Mouse (Mus musculus): ENCODE data around the gene Crtc2. TPM values are rescaled to one million over a fixed set of nuclear protein-coding genes. Genes with fewer than 3 reads are reported as not detected.

The Crtc2 gene
- total and polyA plus RNA-seq, 2 experiments from 2014 or later: 18.9 to 20.4 TPM

DNA sequence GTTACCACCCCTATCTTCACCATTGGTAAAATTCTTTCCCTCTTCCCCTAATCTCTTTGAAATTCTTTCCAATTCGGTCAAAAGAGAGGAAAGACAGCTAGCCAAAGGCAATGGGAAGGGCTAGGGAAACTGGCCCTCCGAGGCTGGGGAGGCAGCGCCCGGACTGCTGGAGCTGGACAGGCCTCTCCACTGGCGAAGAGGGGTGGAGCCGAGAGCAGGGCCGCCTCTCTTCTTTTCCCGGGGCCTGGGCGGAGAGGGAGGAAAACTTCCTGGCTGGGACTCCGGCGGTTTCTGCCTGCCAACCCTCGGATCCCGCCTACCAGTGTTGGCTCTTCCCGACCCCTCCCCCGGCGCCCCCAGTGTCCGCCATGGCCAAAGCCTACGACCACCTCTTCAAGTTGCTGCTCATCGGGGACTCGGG lies 33.4 kb upstream of the Crtc2 start:
- Histone ChIP-seq H3K4me1 (ENCODE audit: insufficient read depth, low read length) (no peaks in the 10 kb centered on the region), H3K27ac (ENCODE audit: low read depth, low read length) (peak overlapping the region; percentile 51; the same call in 1 of the 2 replicates), H3K27me3 (ENCODE audit: insufficient read depth, low read length) (no peaks in the 10 kb centered on the region), H3K9me3 (ENCODE audit: low read length) (no peaks in the 10 kb centered on the region), H3K4me2 (ENCODE audit: low read depth, low read length, poor library complexity, severe bottlenecking) (peak overlapping the region; percentile 81), H3K9ac (replicated peaks; ENCODE audit: low read length, poor library complexity, severe bottlenecking) (peak overlapping the region; percentile 44), H3K36me3 (ENCODE audit: insufficient read depth, low read length) (no peaks in the 10 kb centered on the region), H3K4me3 (ENCODE audit: low read depth, low read length) (peak overlapping the region; percentile 38)
- ATAC-seq (ENCODE audit: low FRiP score): peak; percentile 47; the same call in 1 of the 2 replicates
- TF ChIP-seq CTCF (IDR thresholded peaks at IDR 0.05): no peak
- DNase-seq (ENCODE audit: low spot score): peak; percentile 57
- WGBS: under 1% methylated on average over 19 of the region's 20 CpGs

DNA sequence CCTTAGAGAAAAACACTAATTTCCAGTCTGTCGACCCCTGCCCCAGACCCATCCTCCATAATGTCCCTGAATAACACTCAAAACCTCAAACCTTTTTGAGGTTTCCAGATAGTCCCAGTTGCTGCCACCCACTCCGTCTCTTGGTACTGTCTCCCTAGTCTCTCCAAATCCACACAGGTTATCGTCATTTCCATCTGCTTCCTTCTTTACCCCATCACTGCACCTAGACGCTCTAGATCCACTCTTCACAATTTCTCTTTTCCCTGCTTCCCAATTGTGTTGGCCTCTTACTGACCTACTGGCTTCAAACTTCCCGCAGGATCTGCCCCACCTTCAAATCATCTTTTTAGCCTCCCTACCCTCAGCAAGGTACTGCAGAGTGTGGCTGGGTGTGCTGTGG lies 32.8 kb upstream of the Crtc2 start:
- H3K4me1 ChIP-seq (ENCODE audit: insufficient read depth, low read length): no peaks in the 10 kb centered on the region
- 25% methylated on average over 5 of the region's 5 CpGs for WGBS
- TF ChIP-seq CTCF (IDR thresholded peaks at IDR 0.05): no peak
- peak overlapping the region; percentile 81 for H3K4me2 ChIP-seq (ENCODE audit: low read depth, low read length, poor library complexity, severe bottlenecking)
- H3K36me3 ChIP-seq (ENCODE audit: insufficient read depth, low read length): no peaks in the 10 kb centered on the region
- DNase-seq (ENCODE audit: low spot score): no peak
- H3K27me3 ChIP-seq (ENCODE audit: insufficient read depth, low read length): no peaks in the 10 kb centered on the region
- ATAC-seq (ENCODE audit: low FRiP score): no peak
- H3K9ac ChIP-seq (replicated peaks; ENCODE audit: low read length, poor library complexity, severe bottlenecking): no peak overlapping the region; the same call in 1 of the 2 replicates
- H3K9me3 ChIP-seq (ENCODE audit: low read length): no peaks in the 10 kb centered on the region
- H3K27ac ChIP-seq (ENCODE audit: low read depth, low read length): no peak overlapping the region
- peak overlapping the region; percentile 38; the same call in 1 of the 2 replicates for H3K4me3 ChIP-seq (ENCODE audit: low read depth, low read length)

DNA sequence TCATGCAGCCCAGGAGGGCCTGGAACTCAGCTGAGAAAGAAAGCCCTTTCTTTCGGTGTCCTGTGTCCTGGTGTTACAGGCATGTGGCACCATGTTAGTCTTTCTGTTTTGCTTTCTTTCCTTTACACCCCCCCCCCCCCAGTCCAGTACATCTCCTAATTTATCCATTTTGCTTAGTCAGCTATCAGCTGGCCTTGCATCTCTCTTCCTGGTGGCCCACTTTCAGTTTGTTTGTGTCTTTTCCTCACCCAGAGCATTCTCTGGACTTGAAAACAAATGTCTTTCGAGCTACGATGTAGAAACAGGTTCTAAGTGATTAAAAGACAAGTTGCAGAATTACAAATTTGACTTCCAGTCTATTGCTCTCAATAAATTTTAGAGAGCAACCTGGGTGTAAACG lies 31.5 kb upstream of the Crtc2 start:
- no peak for ATAC-seq (ENCODE audit: low FRiP score)
- H3K36me3 ChIP-seq (ENCODE audit: insufficient read depth, low read length): no peaks in the 10 kb centered on the region
- 89% methylated on average over 4 of the region's 4 CpGs for WGBS
- no peaks in the 10 kb centered on the region for H3K9me3 ChIP-seq (ENCODE audit: low read length)
- no peaks in the 10 kb centered on the region for H3K27me3 ChIP-seq (ENCODE audit: insufficient read depth, low read length)
- H3K4me3 ChIP-seq (ENCODE audit: low read depth, low read length): no peak overlapping the region
- no peak overlapping the region for H3K9ac ChIP-seq (replicated peaks; ENCODE audit: low read length, poor library complexity, severe bottlenecking)
- no peak overlapping the region for H3K27ac ChIP-seq (ENCODE audit: low read depth, low read length)
- H3K4me1 ChIP-seq (ENCODE audit: insufficient read depth, low read length): no peaks in the 10 kb centered on the region
- no peak overlapping the region for H3K4me2 ChIP-seq (ENCODE audit: low read depth, low read length, poor library complexity, severe bottlenecking)
- no peak for DNase-seq (ENCODE audit: low spot score)
- no peak for TF ChIP-seq CTCF (IDR thresholded peaks at IDR 0.05)

DNA sequence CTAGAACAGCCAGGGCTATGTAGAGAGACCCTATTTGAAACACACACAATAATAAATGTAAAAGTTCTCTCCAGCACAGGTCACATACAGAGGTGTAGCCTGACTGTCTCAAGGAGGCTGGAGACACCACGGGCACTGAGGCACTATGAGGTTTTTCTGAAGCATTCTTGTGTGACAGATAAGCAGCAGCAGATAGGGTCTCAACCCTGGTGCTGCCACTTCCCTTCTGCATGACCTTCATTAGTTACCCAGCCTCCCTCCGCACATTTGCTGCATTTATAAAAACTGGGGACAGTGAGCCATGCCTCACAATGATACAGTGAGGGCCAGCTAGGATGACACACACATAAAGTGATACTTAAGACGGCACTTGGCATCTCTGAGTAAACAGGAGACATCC lies 31.0 kb upstream of the Crtc2 start:
- Histone ChIP-seq H3K9ac (replicated peaks; ENCODE audit: low read length, poor library complexity, severe bottlenecking) (no peak overlapping the region), H3K4me1 (ENCODE audit: insufficient read depth, low read length) (no peaks in the 10 kb centered on the region), H3K27me3 (ENCODE audit: insufficient read depth, low read length) (no peaks in the 10 kb centered on the region), H3K27ac (ENCODE audit: low read depth, low read length) (no peak overlapping the region), H3K9me3 (ENCODE audit: low read length) (no peaks in the 10 kb centered on the region), H3K4me2 (ENCODE audit: low read depth, low read length, poor library complexity, severe bottlenecking) (no peak overlapping the region), H3K36me3 (ENCODE audit: insufficient read depth, low read length) (no peaks in the 10 kb centered on the region), H3K4me3 (ENCODE audit: low read depth, low read length) (no peak overlapping the region)
- DNase-seq (ENCODE audit: low spot score) (no peak), ATAC-seq (ENCODE audit: low FRiP score) (no peak)
- 84% methylated on average over 3 of the region's 3 CpGs for WGBS
- no peak for TF ChIP-seq CTCF (IDR thresholded peaks at IDR 0.05)

DNA sequence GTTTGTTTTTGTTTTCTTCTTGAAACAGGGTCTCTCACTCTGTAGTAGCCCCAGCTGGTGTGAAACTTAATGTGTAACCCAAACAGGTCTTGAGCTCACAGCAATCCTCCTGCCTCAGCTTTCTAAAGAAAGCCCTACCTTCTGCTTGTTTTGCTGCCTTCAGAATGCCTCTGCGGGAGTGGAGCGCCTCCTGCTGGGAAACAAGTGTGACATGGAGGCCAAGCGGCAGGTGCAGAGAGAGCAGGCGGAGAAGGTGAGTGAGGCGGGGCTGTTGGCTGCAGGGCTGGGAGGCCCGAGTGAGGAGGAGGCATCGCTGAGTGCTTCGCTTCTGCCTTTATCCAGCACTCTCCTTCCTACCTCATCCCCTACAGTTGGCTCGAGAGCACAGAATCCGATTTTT lies 29.6 kb upstream of the Crtc2 start:
- H3K36me3 ChIP-seq (ENCODE audit: insufficient read depth, low read length): no peaks in the 10 kb centered on the region
- H3K4me1 ChIP-seq (ENCODE audit: insufficient read depth, low read length): no peaks in the 10 kb centered on the region
- H3K4me2 ChIP-seq (ENCODE audit: low read depth, low read length, poor library complexity, severe bottlenecking): no peak overlapping the region
- no peaks in the 10 kb centered on the region for H3K9me3 ChIP-seq (ENCODE audit: low read length)
- no peak overlapping the region for H3K4me3 ChIP-seq (ENCODE audit: low read depth, low read length)
- 88% methylated on average over 10 of the region's 10 CpGs for WGBS
- no peak for TF ChIP-seq CTCF (IDR thresholded peaks at IDR 0.05)
- ATAC-seq (ENCODE audit: low FRiP score): no peak
- no peaks in the 10 kb centered on the region for H3K27me3 ChIP-seq (ENCODE audit: insufficient read depth, low read length)
- DNase-seq (ENCODE audit: low spot score): no peak
- no peak overlapping the region for H3K27ac ChIP-seq (ENCODE audit: low read depth, low read length)
- H3K9ac ChIP-seq (replicated peaks; ENCODE audit: low read length, poor library complexity, severe bottlenecking): no peak overlapping the region

DNA sequence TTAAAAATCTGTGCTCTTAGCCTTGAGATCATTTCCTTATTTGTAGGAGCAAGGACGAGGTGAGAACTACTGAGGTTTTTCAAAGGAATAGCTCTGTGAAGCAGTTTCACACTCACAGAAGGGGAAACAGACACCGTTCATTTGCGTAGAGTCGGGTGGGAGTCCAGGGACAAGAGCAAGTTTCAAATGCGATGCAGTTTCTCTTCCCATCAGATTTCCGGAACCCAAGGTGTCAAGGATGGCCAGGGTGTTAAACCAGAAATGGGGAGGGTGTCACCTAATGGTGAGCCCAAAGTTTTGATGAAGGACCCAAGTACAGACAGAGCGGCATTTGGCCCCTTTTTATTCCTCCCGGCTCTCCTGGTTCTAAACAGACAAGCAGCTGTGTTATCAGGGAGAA lies 22.9 kb upstream of the Crtc2 start:
- TF ChIP-seq CTCF (IDR thresholded peaks at IDR 0.05): peak; percentile 20; the same call in 1 of the 2 replicates
- Histone ChIP-seq H3K4me2 (ENCODE audit: low read depth, low read length, poor library complexity, severe bottlenecking) (peak overlapping the region; percentile 83), H3K36me3 (ENCODE audit: insufficient read depth, low read length) (peaks cover 10% of the 10 kb centered on the region; the same call in 1 of the 2 replicates), H3K9me3 (ENCODE audit: low read length) (no peaks in the 10 kb centered on the region), H3K4me3 (ENCODE audit: low read depth, low read length) (peak overlapping the region; percentile 79), H3K9ac (replicated peaks; ENCODE audit: low read length, poor library complexity, severe bottlenecking) (no peak overlapping the region), H3K27ac (ENCODE audit: low read depth, low read length) (no peak overlapping the region), H3K4me1 (ENCODE audit: insufficient read depth, low read length) (no peaks in the 10 kb centered on the region), H3K27me3 (ENCODE audit: insufficient read depth, low read length) (no peaks in the 10 kb centered on the region)
- ATAC-seq (ENCODE audit: low FRiP score) (no peak), DNase-seq (ENCODE audit: low spot score) (no peak)
- 15% methylated on average over 8 of the region's 8 CpGs for WGBS
